Mouse (Mus musculus) urinary bladder, adult 18-20 months (tissue): Measurements from ENCODE around the gene Tekt4.

Experiments
- DNase-seq, 2 experiments: peaks; one replicate each; pipeline ENCODE4 v3.0.0; 2022; ENCODE audit warnings: low spot score in 2 of 2, mixed read lengths in 2 of 2

The Tekt4 gene

GRCm38 (mm10) chr17:25454272-25454671 is at the start of gene Tekt4:
Tekt4 (plus strand) TSS chr17:25454615.
- DNase-seq, result no peak

DNA sequence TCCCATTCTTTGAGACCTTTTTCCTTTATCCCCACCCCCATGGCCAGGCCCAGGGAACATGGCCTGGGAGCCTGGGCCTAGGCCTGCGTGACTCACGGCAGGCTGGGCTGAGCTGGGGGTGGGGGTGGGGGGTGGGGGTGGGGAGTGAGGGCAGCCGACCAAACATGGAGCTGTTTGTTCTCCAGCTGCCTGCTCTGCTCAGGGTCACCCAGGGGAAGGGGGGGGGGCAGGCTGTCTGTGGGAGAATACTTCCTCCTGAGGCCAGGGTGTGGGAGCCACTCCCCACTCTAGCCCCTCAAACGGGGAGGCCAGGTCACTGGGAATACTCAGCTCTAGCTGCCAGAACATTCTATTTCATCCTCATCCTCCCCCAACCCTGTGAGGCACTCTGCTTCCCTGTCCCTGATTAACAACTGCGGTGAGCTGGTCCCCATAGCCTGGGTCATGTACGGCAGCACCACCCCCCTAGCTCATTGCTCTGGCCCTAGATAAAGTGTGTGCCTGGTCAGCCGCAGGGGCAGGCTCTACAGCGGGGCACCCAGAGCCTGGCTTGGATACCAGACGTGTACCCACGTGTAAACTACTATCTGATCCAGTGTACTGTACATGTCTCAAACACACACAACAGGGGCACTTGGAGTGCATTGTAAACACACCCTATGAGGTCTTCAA is 49.1 kb upstream of the Tekt4 start:
- DNase-seq, result no peak

- DNase-seq, result no peak
Measured at GRCm38 (mm10) chr17:25406011-25406441, 48.4 kb upstream of the Tekt4 start.

DNA sequence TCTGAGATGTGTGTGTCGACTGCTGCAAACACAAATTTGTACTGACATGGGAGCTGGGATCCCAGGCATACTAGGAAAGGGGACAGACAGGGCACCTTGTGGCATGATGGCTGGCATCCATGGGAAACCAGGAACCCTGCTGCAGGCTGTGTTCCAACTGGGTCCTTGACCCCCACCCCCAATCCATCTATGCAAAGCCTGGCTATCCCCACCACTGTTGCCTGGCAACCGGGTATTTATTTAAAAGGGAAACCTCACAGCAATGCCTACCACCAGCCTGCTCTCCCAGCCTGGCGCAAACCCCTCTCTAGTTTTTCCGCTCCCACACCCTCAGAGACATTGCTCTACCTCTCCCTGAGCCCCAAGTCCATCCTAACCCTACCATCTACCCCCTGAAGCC is 47.1 kb upstream of the Tekt4 start:
- DNase-seq, result no peak

DNA sequence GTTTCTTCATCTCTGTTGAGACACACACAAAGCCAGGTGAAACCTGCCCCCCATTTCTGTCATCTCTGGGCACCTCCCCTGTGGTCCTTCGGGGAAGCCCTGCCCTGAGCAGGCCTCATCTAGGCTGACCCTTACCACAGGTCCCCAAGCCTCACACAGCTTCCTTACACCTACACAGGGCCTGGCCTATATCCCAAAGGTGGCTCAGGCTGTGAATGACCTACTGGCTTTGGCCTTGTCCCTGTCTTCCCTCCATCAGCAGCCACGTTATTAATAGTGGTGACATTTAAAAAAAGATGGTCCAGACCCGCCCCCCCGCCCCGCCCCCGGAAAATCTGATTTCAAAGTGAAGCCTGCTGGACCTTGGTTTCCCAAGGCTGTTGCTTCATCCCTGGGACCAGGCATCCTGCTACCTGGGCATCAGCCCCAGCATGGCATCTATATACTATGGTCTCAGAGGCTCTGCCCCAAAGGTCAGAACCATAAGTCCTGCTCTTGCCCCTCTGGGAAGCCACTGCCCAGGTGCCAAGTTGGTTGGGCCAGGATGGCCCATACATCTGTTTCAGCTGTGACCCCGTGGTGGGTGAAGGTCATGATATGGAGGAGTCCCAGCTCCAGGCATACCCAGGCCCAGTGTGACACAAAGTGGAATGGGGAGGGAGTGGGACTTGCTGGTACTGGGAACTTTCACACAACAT is 46.0 kb upstream of the Tekt4 start:
- DNase-seq, result no peak

DNA sequence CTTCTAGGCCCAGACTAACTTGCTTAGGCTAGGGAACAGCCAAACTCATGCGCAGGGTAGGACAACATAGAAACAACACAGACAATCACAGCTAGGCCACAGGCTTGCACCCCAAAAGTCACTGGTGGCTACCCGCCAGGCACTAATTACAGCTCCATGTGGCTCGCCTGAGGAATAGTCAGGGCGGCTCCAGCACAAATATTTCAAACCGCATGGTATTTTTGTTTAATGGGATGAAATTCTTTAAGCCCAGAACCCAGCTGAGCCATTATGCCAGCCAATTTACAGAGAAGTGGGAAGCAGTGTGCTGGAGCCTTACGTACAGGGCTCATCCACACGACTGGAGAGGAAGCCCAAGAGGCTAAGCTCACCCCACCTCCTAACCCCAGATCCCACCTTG is 44.8 kb upstream of the Tekt4 start:
- DNase-seq, result no peak

DNA sequence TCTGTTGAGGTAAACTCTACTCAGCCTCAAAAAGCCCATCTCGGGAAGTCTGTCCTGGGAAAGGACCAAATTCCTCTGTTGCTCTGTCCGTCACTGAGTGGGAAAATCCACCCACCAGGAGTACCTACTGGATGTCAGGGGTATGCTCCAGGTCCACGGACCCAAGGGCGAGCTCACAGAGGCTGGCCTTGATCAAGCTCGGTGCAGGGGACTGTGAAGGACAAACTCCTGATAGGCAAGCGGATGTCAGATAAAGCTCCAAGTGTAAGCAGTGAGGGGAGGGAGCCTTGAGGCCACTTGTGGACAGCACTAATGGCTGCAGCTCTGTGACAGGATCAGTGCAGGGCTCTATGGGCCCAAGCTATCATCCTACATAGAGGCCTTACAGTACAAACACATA is 44.2 kb upstream of the Tekt4 start:
- no peak for DNase-seq

DNA sequence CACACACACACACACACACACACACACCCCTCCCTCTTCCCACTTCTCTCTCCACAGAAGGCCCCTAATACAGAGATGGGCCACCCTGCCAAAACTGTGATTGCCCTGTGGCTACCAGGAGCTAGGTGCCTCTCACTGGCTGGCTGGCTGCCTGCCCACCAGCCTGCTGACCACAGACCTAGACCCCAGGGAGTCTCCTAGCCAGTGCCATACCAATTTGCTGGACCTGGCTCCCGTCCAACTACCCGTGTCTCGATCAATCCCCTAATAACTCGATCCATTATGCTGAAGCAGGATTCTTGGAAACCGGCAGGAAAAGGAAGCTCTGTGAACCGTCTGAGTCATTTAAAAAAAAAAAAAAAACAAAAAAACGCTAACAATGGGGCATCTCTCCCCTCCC is 43.6 kb upstream of the Tekt4 start:
- DNase-seq, result no peak

DNA sequence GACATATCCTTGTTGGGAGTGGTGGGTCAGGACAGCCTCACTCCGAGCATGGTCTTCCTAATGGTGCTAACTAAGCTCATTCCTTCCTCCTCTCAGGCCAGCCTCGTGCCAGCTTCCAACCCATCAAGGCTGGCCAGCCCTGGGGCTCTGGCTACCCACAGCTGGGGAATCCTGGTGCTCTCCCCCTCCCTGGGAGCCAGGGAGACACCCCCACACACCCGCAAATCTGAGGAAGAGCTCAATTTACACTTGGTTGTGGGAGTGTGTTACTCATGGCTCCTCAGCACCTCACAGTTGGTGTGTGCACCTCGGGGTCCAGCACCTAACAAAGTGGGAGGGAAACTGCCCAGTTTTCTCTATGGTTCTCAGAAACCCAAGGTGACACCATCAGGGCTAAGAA is 43.2 kb upstream of the Tekt4 start:
- DNase-seq, result no peak

DNA sequence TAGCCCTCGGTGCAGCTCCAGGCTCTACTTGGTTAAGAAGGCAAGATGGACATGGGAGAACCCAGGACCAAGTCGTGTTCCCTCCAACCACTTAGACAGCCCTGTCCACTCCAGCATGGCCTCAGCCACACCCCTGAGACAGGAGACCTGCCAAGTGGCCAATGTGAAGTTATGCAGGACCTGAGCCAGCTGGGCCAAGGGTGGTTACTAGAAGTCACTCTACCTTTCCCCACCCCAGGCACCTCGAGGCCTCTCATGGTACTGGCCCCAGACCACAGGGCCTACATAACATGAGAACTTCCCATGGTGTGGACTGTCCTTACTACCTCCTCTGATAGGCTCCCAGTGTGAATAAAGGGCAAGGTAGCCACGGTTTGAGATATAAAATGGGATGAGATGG is 40.2 kb upstream of the Tekt4 start:
- no peak for DNase-seq

DNA sequence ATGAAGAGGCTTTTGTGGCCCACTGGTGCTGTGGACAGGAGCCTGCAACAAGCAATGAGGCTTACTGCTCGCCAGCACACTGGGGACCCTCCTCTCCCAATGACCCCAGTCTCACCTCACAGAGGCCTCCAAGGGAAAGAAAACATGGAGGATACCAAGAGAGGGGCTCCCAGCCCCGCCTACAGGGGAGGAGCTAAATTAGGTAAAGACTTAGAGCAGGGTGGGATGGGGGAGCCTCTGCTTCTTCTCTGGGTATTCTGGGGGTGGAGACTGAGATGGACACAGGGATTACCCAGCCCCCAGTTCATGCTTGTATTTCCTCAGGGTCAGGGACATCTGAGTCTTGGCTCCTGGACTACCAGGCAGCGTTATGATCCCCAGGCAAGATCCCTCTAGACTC is 39.5 kb upstream of the Tekt4 start:
- DNase-seq, result no peak

- DNase-seq, result no peak
Measured at GRCm38 (mm10) chr17:25415421-25415913, 38.9 kb upstream of the Tekt4 start.

DNA sequence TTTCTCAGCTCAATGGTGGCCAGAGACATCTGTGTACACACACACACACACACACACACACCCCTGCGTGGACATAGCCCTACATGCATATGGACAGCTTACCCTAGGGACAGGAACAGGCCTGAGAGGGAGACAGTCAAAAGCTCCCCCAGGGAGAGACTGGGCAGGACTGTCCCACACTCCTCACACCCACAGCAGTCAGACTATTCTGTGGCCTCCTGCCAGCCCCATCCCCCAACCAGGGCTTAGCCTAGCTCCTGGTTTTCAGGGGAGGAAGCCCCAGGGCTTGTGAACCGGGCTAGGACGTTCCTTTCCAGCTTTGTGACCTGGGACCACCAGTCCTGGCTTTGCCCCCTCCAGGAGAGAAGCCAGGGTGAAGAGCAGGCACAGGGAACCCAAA is 38.2 kb upstream of the Tekt4 start:
- no peak for DNase-seq

- DNase-seq, result peak in 1 of 2 experiments; percentile 63
Measured at GRCm38 (mm10) chr17:25417990-25418389, 36.4 kb upstream of the Tekt4 start.

DNA sequence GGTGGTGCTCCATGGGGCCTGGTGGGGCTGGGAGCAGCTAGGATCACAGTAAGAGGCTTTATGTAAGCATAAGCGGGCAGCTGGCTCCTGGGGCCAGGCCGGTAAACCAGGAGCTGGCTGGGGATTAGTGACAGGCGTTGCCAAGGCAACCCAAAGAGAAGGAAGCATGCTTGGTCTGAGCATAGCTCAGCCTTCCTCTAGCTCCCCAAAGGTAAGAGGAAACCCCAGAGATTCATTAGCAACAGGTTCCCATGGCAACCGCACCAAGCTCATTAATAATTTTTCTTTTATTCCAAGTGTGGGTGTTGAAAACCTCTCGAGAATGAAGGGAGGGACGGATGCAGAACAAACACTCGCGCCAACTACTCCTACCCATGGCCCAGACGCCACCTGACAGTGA is 35.5 kb upstream of the Tekt4 start:
- no peak for DNase-seq

GRCm38 (mm10) chr17:25420998-25421397 is 33.4 kb upstream of the Tekt4 start:
- DNase-seq, result no peak

GRCm38 (mm10) chr17:25424526-25425080 is 29.8 kb upstream of the Tekt4 start:
- no peak for DNase-seq

DNA sequence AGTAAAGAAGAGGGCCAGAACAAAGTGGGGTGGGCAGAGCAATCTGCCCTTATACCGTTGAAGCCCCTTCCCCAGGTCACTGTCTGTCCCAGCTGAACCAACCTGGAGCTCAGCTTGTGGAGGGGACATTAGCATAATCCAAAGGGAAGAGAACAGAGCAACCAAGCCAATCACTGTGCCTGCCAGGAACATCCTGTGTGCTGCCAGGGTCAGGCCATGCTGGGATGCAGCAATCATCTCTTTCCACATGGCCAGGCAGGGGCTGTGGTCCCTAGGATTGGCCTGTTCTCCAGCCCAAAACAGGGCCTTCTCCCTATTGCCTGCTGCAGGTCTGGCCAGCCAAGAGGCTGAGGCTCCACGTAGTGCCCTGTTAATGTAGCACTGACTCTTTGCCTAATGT is 28.4 kb upstream of the Tekt4 start:
- DNase-seq, result no peak

DNA sequence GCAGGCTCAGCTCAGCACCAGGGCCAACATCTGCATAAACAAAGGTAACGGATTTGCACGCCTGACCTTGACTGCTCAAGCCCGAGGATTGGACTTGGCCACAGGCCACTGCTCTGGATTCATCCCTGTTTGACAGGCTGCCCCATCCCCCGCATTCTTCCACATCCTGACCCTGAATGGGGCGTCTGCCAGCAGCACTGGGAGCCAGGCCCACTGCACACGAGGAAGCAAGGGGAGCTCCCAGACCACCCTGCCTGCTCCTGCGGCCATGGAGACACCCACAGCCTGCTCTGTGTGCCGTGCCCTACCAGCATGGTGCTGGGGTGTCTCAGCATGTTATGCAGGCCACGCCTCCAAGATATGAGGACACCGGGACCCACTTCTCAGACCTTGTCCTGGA is 27.0 kb upstream of the Tekt4 start:
- DNase-seq, result no peak

GRCm38 (mm10) chr17:25429240-25429639 is 25.2 kb upstream of the Tekt4 start:
- no peak for DNase-seq

DNA sequence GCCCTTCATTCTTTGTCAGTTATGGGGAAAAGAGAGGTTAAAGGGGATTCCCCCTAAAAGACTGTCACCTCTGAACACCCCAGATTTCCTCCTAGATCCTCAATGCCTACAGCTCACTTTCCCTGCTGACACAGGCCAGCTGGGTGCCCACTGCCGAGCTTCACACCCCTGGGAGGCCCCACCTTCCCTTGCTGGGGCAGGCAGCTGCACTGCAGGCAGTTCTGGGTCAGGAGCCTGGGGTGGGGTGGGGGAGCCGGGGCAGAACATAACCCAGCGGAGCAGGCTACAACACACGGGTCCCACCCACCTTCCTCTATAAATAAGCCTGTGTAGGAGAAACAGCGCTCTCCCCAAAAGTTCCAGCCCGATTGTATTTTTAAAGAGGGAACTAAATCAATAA is 24.5 kb upstream of the Tekt4 start:
- no peak for DNase-seq

DNA sequence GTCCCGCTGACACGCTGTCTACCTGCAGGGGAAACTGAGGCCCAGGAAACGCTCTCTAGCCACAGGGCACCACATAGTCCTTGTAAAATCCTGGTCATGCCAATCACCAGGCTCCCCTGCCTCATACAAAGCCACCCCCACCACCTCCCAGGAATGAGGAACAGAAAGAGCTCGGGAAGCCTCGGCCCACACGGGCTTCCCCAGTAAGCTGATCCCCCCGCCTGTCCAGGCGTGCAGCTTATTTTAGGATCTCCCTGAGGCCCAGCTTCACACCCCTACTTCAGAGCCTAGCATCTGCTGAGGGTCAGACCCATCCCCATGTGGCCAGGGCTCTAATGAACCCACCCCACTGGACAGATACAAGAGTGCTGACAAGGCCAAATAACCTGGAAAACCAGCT is 23.9 kb upstream of the Tekt4 start:
- DNase-seq, result no peak
